Mouse (Mus musculus) embryonic fibroblast, embryonic 13.5 days (primary cell): ENCODE data around the gene Rassf3. TPM values are rescaled to one million over a fixed set of nuclear protein-coding genes. Genes with fewer than 3 reads are reported as not detected.

Source experiments
- H3K27ac ChIP-seq: 2 replicates; pipeline ENCODE4 v1.5.1; 2012; ENCODE audit warnings: low read length, control low read depth, inconsistent platforms; ENCODE audit not compliant: insufficient read depth
- H3K4me1 ChIP-seq: 2 replicates; pipeline ENCODE4 v1.6.1; 2011; ENCODE audit warnings: low read length; ENCODE audit not compliant: control insufficient read depth, insufficient read depth
- H3K4me3 ChIP-seq: 2 replicates; pipeline ENCODE4 v1.5.1; 2011; ENCODE audit warnings: mild to moderate bottlenecking, control low read depth, low read length; ENCODE audit not compliant: insufficient read depth
- CTCF ChIP-seq: IDR thresholded peaks from 2 replicates; pipeline ENCODE4 v1.5.1; 2011; ENCODE audit warnings: mild to moderate bottlenecking, control low read depth, low read length, moderate library complexity, borderline replicate concordance; ENCODE audit not compliant: insufficient read depth
- POLR2A ChIP-seq: IDR thresholded peaks from 2 replicates; pipeline ENCODE4 v1.6.1; 2011; ENCODE audit warnings: low read depth, mild to moderate bottlenecking, control low read depth, low read length, moderate library complexity
- polyA plus RNA-seq: library from polyadenylated mRNA; stranded (reverse); fragments of >200 nt; gene quantifications from 2 replicates; pipeline ENCODE4 v1.2.4, GENCODE M21; 2011; ENCODE audit warnings: low read depth; ENCODE audit not compliant: missing spikeins, insufficient read length

Rassf3 gene
- polyA plus RNA-seq, 1 experiment: 18.0 TPM

DNA sequence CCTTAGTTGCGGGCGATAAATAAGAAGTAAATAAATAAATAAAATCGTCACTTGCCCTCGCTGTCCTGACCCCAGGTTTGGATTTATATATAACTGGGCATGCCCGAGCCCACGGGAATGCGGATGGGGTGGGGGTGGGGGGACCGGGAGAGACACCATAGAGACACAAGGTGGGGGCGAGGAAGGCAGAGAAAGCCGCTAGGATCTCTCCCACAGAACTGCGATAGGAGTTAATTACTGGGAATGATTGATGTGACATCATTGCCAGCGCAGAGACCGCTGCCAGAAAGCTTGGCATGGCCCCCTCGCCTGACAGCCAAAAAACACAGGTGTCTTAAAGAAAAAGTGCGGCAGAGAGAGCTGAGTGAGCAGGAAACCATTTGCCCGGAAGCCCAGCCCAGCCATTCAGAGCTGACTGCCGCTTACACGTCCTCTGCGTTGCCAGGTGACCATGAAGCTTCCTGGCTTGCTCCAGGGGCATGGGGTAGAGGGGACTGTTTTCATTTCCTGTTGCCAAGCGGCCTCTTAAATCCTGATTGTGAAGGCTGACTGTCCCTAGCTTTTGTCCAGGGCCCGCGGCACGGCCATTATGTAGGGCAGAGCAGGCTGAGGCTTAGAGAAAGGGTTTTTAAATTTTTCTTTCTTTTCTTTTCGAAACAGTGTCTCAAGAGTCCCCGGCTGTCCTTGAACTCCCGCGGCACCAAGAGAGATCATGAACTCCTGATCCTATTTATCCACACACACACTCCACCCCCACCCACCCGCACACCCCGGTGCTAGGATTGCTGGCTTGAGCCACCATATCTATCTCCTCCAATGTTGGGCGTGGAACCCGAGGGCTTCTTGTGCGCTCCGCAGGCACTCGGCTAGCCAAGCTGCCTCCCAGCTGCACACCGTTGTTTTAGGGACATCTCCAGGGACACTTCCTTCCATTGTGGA, 29.1 kb upstream of the Rassf3 start:
- no peak for TF ChIP-seq CTCF
- no peak; the same call in 1 of the 2 replicates for TF ChIP-seq POLR2A
- Histone ChIP-seq H3K27ac (no peak overlapping the region), H3K4me1 (peaks cover 1% of the 10 kb centered on the region; the same call in 1 of the 2 replicates), H3K4me3 (peak overlapping the region; percentile 19; the same call in 1 of the 2 replicates)

DNA sequence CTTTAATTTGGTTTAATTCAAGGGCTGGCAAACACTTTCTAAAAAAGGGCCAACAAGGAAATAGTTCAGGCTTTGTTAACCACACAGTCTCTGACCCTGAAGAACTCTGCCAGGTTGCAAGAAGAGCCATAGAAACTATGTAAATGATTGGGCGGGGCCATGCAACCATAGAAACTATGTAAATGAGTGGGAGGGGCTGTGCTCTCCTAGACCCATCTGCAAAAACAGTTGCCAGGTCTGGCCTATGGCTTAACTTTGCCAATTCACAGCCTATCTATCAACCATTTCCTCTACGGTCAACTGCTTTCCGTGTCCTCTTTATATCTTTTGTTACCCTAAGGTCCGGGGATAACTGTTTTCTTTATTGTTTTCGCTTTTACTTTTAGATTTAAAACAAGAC, 25.0 kb upstream of the Rassf3 start:
- no peak overlapping the region for H3K4me3 ChIP-seq
- no peak for TF ChIP-seq CTCF
- no peak for TF ChIP-seq POLR2A
- no peaks in the 10 kb centered on the region for H3K4me1 ChIP-seq
- no peak overlapping the region for H3K27ac ChIP-seq

DNA sequence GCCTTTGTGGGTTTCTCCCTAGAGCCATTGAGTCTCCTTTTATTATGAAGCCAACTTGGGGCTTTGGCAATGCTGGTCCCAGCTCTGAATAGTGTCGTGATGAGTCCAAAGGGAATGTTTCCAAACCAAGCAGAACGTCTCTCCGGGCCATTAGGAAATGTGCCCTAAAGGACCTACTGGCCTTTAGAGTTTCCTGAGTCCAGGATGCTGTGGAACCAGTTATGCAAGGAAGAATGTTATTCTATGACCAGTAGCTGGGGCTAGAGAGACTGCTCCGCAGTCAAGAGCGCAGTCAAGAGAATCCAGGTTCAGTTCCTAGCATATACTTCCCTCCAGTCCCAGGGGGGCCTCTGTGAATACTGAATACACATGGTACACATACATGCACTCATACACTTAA, 23.9 kb upstream of the Rassf3 start:
- H3K4me3 ChIP-seq: no peak overlapping the region
- H3K4me1 ChIP-seq: no peaks in the 10 kb centered on the region
- H3K27ac ChIP-seq: no peak overlapping the region
- TF ChIP-seq CTCF: no peak
- no peak for TF ChIP-seq POLR2A

DNA sequence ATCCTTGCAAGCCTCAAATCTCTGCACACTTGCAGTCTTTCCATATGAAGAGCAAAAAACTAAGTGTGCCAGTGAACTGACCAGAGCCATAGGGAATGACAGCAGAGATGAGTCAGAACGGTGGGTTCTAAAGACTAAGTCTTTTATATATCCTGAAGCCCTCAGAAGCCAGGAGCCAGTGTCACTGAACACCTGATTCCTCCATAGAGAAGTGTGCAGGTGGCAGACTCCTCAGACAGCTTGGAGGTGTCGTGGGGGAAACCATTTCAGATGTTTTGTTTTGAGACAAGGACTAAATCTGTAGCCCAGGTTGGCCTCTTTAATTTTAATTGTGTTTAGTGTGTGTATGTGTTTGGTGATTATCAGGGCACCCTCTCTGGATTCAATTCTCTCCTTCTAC, 22.9 kb upstream of the Rassf3 start:
- no peak overlapping the region for H3K4me3 ChIP-seq
- H3K4me1 ChIP-seq: no peaks in the 10 kb centered on the region
- TF ChIP-seq CTCF: no peak
- no peak for TF ChIP-seq POLR2A
- no peak overlapping the region for H3K27ac ChIP-seq

DNA sequence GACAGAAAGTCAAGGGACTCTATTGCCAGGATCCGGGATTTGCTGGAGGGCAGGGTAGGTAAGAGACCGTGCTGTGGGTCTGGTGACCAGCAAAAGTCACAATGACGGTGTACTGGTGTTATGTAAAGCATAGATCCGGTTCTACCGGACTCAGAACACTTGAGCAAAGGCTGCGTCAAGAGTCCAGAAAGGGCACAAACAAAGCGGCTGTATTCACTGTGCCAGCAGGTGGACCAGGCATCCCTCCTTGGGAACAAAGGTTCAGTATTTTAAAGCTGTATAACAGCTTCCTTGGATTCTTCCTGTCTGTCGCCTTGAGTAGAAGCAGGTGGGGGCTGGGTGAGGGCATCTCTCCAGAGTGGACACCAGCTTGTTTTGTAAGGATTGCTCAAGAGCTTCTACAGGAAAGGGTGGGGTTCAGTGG, 22.3 kb upstream of the Rassf3 start:
- no peaks in the 10 kb centered on the region for H3K4me1 ChIP-seq
- no peak for TF ChIP-seq CTCF
- no peak for TF ChIP-seq POLR2A
- no peak overlapping the region for H3K27ac ChIP-seq
- H3K4me3 ChIP-seq: no peak overlapping the region

DNA sequence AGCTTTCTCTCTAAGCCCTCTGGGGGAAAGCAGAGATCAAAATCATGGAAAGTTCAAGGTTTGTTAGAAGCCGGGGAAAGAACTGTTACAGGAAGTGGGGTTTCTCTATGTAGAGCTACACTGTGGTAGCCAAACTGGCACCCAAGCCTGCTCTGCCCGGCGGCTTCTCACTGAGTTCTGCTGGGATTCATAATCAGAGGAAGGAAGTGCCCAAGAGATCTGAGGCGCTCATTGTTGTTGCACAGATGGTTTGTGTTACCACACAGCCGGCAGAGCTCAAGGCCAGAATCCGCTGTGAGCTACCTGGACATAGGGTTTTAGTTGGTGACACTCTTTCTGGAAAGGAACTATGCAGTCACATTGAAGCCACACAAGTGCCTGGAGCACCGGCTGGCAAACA, 21.8 kb upstream of the Rassf3 start:
- Histone ChIP-seq H3K27ac (no peak overlapping the region), H3K4me3 (no peak overlapping the region), H3K4me1 (no peaks in the 10 kb centered on the region)
- no peak for TF ChIP-seq POLR2A
- TF ChIP-seq CTCF: no peak

DNA sequence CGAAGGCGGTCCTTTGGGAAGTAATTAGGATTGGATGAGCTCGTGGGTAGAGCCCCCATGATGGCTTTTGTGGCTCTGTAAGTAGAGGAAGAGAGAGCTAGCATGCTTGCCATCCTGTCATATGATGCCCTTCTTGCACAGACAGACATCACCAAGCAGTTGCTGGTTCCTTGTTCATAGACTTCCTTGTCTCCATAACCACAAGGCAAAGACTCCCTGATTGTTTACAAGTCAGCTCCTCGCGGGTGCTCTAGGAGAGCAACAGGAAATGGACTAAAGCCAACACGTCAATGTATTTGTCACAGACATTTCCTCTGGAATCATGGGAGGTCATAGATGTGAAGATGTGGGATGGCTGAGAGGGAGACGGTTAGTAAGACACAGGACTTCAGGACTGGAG, 20.5 kb upstream of the Rassf3 start:
- no peaks in the 10 kb centered on the region for H3K4me1 ChIP-seq
- H3K4me3 ChIP-seq: no peak overlapping the region
- TF ChIP-seq POLR2A (no peak), CTCF (no peak)
- no peak overlapping the region for H3K27ac ChIP-seq

DNA sequence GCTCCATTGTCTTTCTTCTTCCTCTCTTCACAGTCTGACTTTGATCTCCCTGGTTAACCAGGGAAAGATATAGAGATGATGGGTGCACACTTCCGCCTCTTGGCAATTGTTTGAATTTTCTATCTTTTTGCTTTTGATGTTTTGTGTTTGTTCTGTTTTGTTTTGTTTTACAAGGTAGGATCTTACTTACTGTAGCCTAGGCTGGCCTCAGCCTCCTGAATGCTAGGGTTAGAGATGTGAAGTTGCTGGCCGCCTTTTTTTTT, 17.9 kb upstream of the Rassf3 start:
- H3K4me1 ChIP-seq: no peaks in the 10 kb centered on the region
- TF ChIP-seq CTCF (no peak), POLR2A (no peak)
- no peak overlapping the region for H3K27ac ChIP-seq
- H3K4me3 ChIP-seq: no peak overlapping the region

DNA sequence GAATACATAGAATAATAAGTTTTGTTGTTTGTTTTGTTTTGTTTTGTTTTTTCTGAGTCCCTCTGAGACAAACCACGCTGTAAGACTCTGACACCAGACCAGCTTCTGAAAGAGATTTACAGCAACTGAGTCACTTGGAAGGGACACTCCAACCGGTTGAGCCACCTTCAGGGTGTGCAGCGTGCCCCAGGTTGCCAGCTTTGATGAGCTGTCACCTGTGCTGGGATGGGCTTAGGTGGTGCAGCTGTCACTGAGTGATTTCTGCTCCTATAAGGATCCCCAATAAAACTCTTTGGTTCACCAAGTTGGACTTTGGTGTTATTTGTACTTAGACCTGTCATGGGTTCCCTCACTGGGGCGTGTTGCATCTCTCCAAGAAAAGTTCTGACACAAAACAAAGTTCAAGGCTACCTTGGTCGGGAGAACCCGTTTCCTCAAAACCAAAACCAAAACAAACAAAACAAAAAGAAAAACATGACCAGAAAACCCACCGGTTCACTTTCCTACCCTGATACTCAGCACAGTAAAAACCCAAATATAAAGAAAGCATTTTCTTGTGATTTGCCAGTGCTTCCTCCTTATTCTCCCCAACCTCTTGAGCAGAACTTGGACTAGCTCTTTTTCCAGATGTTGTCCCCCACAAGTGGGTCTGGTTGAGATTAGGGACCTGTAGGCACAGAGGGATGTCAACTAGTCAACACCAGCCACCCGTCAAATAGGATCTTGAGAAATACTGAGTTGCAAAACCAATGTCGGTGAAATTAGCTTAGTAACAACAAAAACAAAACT, 17.4 kb upstream of the Rassf3 start:
- TF ChIP-seq POLR2A: no peak
- Histone ChIP-seq H3K4me1 (no peaks in the 10 kb centered on the region), H3K27ac (no peak overlapping the region), H3K4me3 (no peak overlapping the region)

DNA sequence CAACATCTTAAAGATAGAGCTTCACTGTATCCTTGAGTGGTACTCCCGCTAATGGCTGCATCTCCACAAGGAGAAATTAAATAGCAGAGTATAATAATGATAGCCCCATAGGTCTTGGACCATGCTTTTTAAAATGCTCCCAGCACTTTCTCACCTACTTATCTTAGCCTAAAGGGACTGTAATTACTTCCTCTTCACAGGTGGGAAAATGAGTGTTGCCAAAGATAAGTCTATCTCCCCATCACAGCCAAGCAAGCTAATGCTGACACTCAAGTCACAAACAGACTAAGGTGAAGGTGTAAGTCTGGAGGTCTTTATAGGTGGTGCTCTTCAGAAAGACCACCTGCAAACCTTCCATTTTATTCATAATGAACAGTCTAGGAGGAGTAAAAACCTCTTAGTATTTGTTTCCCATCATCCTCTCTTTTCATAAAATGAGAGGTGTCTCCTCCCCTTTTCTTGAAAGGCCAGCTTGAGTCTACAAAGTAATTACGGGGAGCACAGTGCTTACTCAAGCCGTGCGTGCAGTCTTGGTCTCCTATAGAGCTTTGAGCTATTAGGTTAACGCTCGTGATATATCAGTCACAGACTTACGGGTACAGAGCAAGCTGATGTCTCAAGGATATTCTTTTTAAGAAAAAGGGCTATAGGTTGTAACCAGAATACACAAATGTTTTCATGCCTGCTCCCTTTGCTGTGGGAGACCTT, 16.6 kb upstream of the Rassf3 start:
- no peak overlapping the region for H3K27ac ChIP-seq
- TF ChIP-seq POLR2A (no peak), CTCF (no peak)
- no peaks in the 10 kb centered on the region for H3K4me1 ChIP-seq
- no peak overlapping the region for H3K4me3 ChIP-seq
